Mouse (Mus musculus): ENCODE results near the gene Cpeb1.

The Cpeb1 gene

GRCm38 (mm10) chr7:81454331-81455039 is 780 bp downstream of the Cpeb1 start:
- DNase-seq (ENCODE audit: low read depth, low spot score): peak; percentile 24

GRCm38 (mm10) chr7:81453443-81454274 is 1.6 kb downstream of the Cpeb1 start:
- H3K27me3 ChIP-seq (ENCODE audit: control insufficient read depth, insufficient read depth, low read length, poor library complexity, severe bottlenecking): no peaks in the 10 kb centered on the region; the same call in 1 of the 2 replicates
- no peaks in the 10 kb centered on the region for H3K36me3 ChIP-seq (ENCODE audit: control insufficient read depth, insufficient read depth, low read length, poor library complexity, severe bottlenecking)
- peak; percentile 22 for DNase-seq (ENCODE audit: low read depth, low spot score)

More at GRCm38 (mm10) chr7:81454331-81455039, 780 bp downstream of the Cpeb1 start:
- Histone ChIP-seq H3K36me3 (ENCODE audit: control insufficient read depth, insufficient read depth, low read length, poor library complexity, severe bottlenecking) (no peaks in the 10 kb centered on the region), H3K27me3 (ENCODE audit: control insufficient read depth, insufficient read depth, low read length, poor library complexity, severe bottlenecking) (no peaks in the 10 kb centered on the region; the same call in 1 of the 2 replicates)

GRCm38 (mm10) chr7:81452971-81453441 is 2.3 kb downstream of the Cpeb1 start:
- DNase-seq (ENCODE audit: low read depth, low spot score): no peak
- Histone ChIP-seq H3K36me3 (ENCODE audit: control insufficient read depth, insufficient read depth, low read length, poor library complexity, severe bottlenecking) (no peaks in the 10 kb centered on the region), H3K27me3 (ENCODE audit: control insufficient read depth, insufficient read depth, low read length, poor library complexity, severe bottlenecking) (no peaks in the 10 kb centered on the region; the same call in 1 of the 2 replicates)

GRCm38 (mm10) chr7:81398957-81399356 is 56.3 kb downstream of the Cpeb1 start:
- Histone ChIP-seq H3K27me3 (ENCODE audit: control insufficient read depth, insufficient read depth, low read length, poor library complexity, severe bottlenecking) (no peaks in the 10 kb centered on the region), H3K36me3 (ENCODE audit: control insufficient read depth, insufficient read depth, low read length, poor library complexity, severe bottlenecking) (no peaks in the 10 kb centered on the region)
- DNase-seq (ENCODE audit: low read depth, low spot score): peak; percentile 27

- Histone ChIP-seq H3K36me3 (ENCODE audit: control insufficient read depth, insufficient read depth, low read length, poor library complexity, severe bottlenecking) (no peaks in the 10 kb centered on the region), H3K27me3 (ENCODE audit: control insufficient read depth, insufficient read depth, low read length, poor library complexity, severe bottlenecking) (peaks cover 2% of the 10 kb centered on the region; the same call in 1 of the 2 replicates)
- no peak for DNase-seq (ENCODE audit: low read depth, low spot score)
Observed at GRCm38 (mm10) chr7:81379363-81379762, 75.9 kb downstream of the Cpeb1 start.

- H3K36me3 ChIP-seq (ENCODE audit: control insufficient read depth, insufficient read depth, low read length, poor library complexity, severe bottlenecking): no peaks in the 10 kb centered on the region
- no peak for DNase-seq (ENCODE audit: low read depth, low spot score)
- peaks cover 2% of the 10 kb centered on the region; the same call in 1 of the 2 replicates for H3K27me3 ChIP-seq (ENCODE audit: control insufficient read depth, insufficient read depth, low read length, poor library complexity, severe bottlenecking)
Observed at GRCm38 (mm10) chr7:81372337-81372920, 82.8 kb downstream of the Cpeb1 start.

GRCm38 (mm10) chr7:81371811-81372210 is 83.5 kb downstream of the Cpeb1 start:
- no peak for DNase-seq (ENCODE audit: low read depth, low spot score)
- Histone ChIP-seq H3K36me3 (ENCODE audit: control insufficient read depth, insufficient read depth, low read length, poor library complexity, severe bottlenecking) (no peaks in the 10 kb centered on the region), H3K27me3 (ENCODE audit: control insufficient read depth, insufficient read depth, low read length, poor library complexity, severe bottlenecking) (peaks cover 2% of the 10 kb centered on the region; the same call in 1 of the 2 replicates)

GRCm38 (mm10) chr7:81369724-81370123 is 85.5 kb downstream of the Cpeb1 start:
- Histone ChIP-seq H3K36me3 (ENCODE audit: control insufficient read depth, insufficient read depth, low read length, poor library complexity, severe bottlenecking) (no peaks in the 10 kb centered on the region), H3K27me3 (ENCODE audit: control insufficient read depth, insufficient read depth, low read length, poor library complexity, severe bottlenecking) (no peaks in the 10 kb centered on the region; the same call in 1 of the 2 replicates)
- no peak for DNase-seq (ENCODE audit: low read depth, low spot score)

- no peak for DNase-seq (ENCODE audit: low read depth, low spot score)
- H3K36me3 ChIP-seq (ENCODE audit: control insufficient read depth, insufficient read depth, low read length, poor library complexity, severe bottlenecking): no peaks in the 10 kb centered on the region
Observed at GRCm38 (mm10) chr7:81367946-81368345, 87.3 kb downstream of the Cpeb1 start.

GRCm38 (mm10) chr7:81356975-81357374 is 98.3 kb downstream of the Cpeb1 start:
- no peak for DNase-seq (ENCODE audit: low read depth, low spot score)
- H3K36me3 ChIP-seq (ENCODE audit: control insufficient read depth, insufficient read depth, low read length, poor library complexity, severe bottlenecking): no peaks in the 10 kb centered on the region
- H3K27me3 ChIP-seq (ENCODE audit: control insufficient read depth, insufficient read depth, low read length, poor library complexity, severe bottlenecking): no peaks in the 10 kb centered on the region; the same call in 1 of the 2 replicates

More at GRCm38 (mm10) chr7:81367946-81368345, 87.3 kb downstream of the Cpeb1 start:
- H3K27me3 ChIP-seq (ENCODE audit: control insufficient read depth, insufficient read depth, low read length, poor library complexity, severe bottlenecking): no peaks in the 10 kb centered on the region; the same call in 1 of the 2 replicates

- no peaks in the 10 kb centered on the region for H3K36me3 ChIP-seq (ENCODE audit: control insufficient read depth, insufficient read depth, low read length, poor library complexity, severe bottlenecking)
- no peak for DNase-seq (ENCODE audit: low read depth, low spot score)
- H3K27me3 ChIP-seq (ENCODE audit: control insufficient read depth, insufficient read depth, low read length, poor library complexity, severe bottlenecking): no peaks in the 10 kb centered on the region; the same call in 1 of the 2 replicates
Observed at GRCm38 (mm10) chr7:81356360-81356759, 98.9 kb downstream of the Cpeb1 start.

- H3K27me3 ChIP-seq (ENCODE audit: control insufficient read depth, insufficient read depth, low read length, poor library complexity, severe bottlenecking): no peaks in the 10 kb centered on the region; the same call in 1 of the 2 replicates
- H3K36me3 ChIP-seq (ENCODE audit: control insufficient read depth, insufficient read depth, low read length, poor library complexity, severe bottlenecking): no peaks in the 10 kb centered on the region
- no peak for DNase-seq (ENCODE audit: low read depth, low spot score)
Observed at GRCm38 (mm10) chr7:81355746-81356145, 99.5 kb downstream of the Cpeb1 start.

GRCm38 (mm10) chr7:81351826-81352225 is 103.4 kb downstream of the Cpeb1 start:
- no peak for DNase-seq (ENCODE audit: low read depth, low spot score)
- no peaks in the 10 kb centered on the region for H3K27me3 ChIP-seq (ENCODE audit: control insufficient read depth, insufficient read depth, low read length, poor library complexity, severe bottlenecking)
- H3K36me3 ChIP-seq (ENCODE audit: control insufficient read depth, insufficient read depth, low read length, poor library complexity, severe bottlenecking): no peaks in the 10 kb centered on the region

- DNase-seq (ENCODE audit: low read depth, low spot score): no peak
- H3K27me3 ChIP-seq (ENCODE audit: control insufficient read depth, insufficient read depth, low read length, poor library complexity, severe bottlenecking): no peaks in the 10 kb centered on the region
Observed at GRCm38 (mm10) chr7:81348206-81348605, 107.1 kb downstream of the Cpeb1 start.

More at GRCm38 (mm10) chr7:81348206-81348605, 107.1 kb downstream of the Cpeb1 start:
- peaks cover under 1% of the 10 kb centered on the region; the same call in 1 of the 2 replicates for H3K36me3 ChIP-seq (ENCODE audit: control insufficient read depth, insufficient read depth, low read length, poor library complexity, severe bottlenecking)
